Mouse (Mus musculus) spleen, adult 2 months (tissue): Measurements from ENCODE around the gene Zfp423. TPM values are rescaled to one million over a fixed set of nuclear protein-coding genes. Genes with fewer than 3 reads are reported as not detected.

Experiments used
- DNase-seq, 2 experiments: peaks; one replicate each; pipeline versions ENCODE4 v3.0.0 to v3.0.0-alpha.2; 2012 to 2021; ENCODE audit warnings: low spot score in 2 of 2, low read depth in 1 of 2
- H3K27ac ChIP-seq: fragments of 200-500 bp; 2 replicates; pipeline ENCODE4 v1.5.1; 2012; ENCODE audit warnings: low read length, inconsistent platforms; ENCODE audit not compliant: insufficient read depth
- H3K27me3 ChIP-seq: fragments of 200-500 bp; 2 replicates; pipeline ENCODE4 v1.6.1; 2012; ENCODE audit warnings: mild to moderate bottlenecking, moderate library complexity, low read length, inconsistent platforms; ENCODE audit not compliant: control insufficient read depth, insufficient read depth
- H3K36me3 ChIP-seq: fragments of 200-500 bp; 2 replicates; pipeline ENCODE4 v1.6.1; 2012; ENCODE audit warnings: mild to moderate bottlenecking, low read length, inconsistent platforms; ENCODE audit not compliant: control insufficient read depth, insufficient read depth
- H3K4me1 ChIP-seq: fragments of 200-500 bp; 2 replicates; pipeline ENCODE4 v1.6.1; 2011; ENCODE audit warnings: inconsistent platforms; ENCODE audit not compliant: control insufficient read depth, insufficient read depth, insufficient read length
- H3K4me3 ChIP-seq: fragments of 200-500 bp; 2 replicates; pipeline ENCODE4 v1.5.1; 2011; ENCODE audit warnings: mild to moderate bottlenecking, inconsistent platforms; ENCODE audit not compliant: insufficient read depth, insufficient read length; ENCODE audit errors: extremely low read depth
- CTCF ChIP-seq: fragments of 200-500 bp; IDR thresholded peaks from 2 replicates; pipeline ENCODE4 v1.5.1; 2011; ENCODE audit warnings: mild to moderate bottlenecking, inconsistent platforms; ENCODE audit not compliant: insufficient read depth, insufficient read length, insufficient replicate concordance; ENCODE audit errors: extremely low read depth
- POLR2A ChIP-seq: fragments of 200-500 bp; IDR thresholded peaks from 2 replicates; pipeline ENCODE4 v1.6.1; 2011; ENCODE audit warnings: low read depth, low read length, inconsistent platforms
- WGBS: fragments of 180-500 bp; shearing (Covaris S2); methylation state at CpG from one replicate; pipeline ENCODE4 v1.1.7; 2018; 5-methylcytosine and 5-hydroxymethylcytosine counted together
- polyA plus RNA-seq: library from polyadenylated mRNA; depleted of rRNA; stranded (reverse); fragments of >200 nt; gene quantifications from 2 replicates; pipeline ENCODE4 v1.2.3, GENCODE M21; 2012

Zfp423 gene
- polyA plus RNA-seq, 1 experiment: 4.6 TPM

- TF ChIP-seq POLR2A (no peak), CTCF (no peak)
- H3K4me3 ChIP-seq: no peak overlapping the region
- H3K36me3 ChIP-seq: no peaks in the 10 kb centered on the region
- H3K27ac ChIP-seq: no peak overlapping the region
- DNase-seq: no peak
- WGBS: 91% methylated on average over 5 of the region's 5 CpGs
- H3K4me1 ChIP-seq: no peaks in the 10 kb centered on the region
- no peaks in the 10 kb centered on the region for H3K27me3 ChIP-seq
Measured at GRCm38 (mm10) chr8:87717445-87717844, 241.9 kb downstream of the Zfp423 start.

- Histone ChIP-seq H3K4me3 (no peak overlapping the region), H3K36me3 (no peaks in the 10 kb centered on the region), H3K4me1 (no peaks in the 10 kb centered on the region), H3K27ac (no peak overlapping the region), H3K27me3 (no peaks in the 10 kb centered on the region)
- DNase-seq: no peak
- no peak for TF ChIP-seq POLR2A
- no peak for TF ChIP-seq CTCF
- 42% methylated on average over 9 of the region's 9 CpGs for WGBS
Measured at GRCm38 (mm10) chr8:87716726-87717248, 242.6 kb downstream of the Zfp423 start.

- peak; percentile 11 to 63 for DNase-seq
- TF ChIP-seq POLR2A (no peak), CTCF (peak; percentile 57; the same call in 1 of the 2 replicates)
- no peak overlapping the region for H3K4me3 ChIP-seq
- no peaks in the 10 kb centered on the region for H3K4me1 ChIP-seq
- H3K27ac ChIP-seq: no peak overlapping the region
- no peaks in the 10 kb centered on the region for H3K27me3 ChIP-seq
- WGBS: 72% methylated on average over 24 of the region's 24 CpGs
- no peaks in the 10 kb centered on the region for H3K36me3 ChIP-seq
Measured at GRCm38 (mm10) chr8:87715731-87716682, 243.4 kb downstream of the Zfp423 start.

DNA sequence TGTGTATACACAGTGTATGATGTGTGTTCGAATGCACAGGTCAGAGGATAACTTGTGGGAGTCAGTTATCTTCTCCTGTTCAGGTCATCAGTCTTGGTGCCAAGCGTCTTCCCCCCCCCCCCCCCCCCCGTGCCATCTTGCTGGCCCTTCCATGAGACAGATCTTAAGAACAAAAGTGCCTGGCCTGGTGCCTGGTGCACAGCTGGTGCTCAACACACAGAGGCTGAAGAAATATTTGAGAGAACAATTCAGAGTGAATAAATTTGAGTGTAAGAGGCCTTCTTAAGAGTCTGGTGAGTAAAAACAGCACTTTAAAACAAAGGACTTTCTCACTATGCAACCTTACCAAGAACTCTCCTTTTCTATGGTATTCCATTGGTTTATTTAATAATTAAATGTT lies 245.4 kb downstream of the Zfp423 start:
- Histone ChIP-seq H3K27ac (no peak overlapping the region), H3K4me3 (no peak overlapping the region), H3K4me1 (peaks cover 3% of the 10 kb centered on the region; the same call in 1 of the 2 replicates), H3K36me3 (no peaks in the 10 kb centered on the region), H3K27me3 (no peaks in the 10 kb centered on the region)
- no peak for DNase-seq
- TF ChIP-seq CTCF (no peak), POLR2A (no peak)
- 71% methylated on average over 3 of the region's 3 CpGs for WGBS

GRCm38 (mm10) chr8:87711955-87712354 lies 247.4 kb downstream of the Zfp423 start:
- WGBS: 75% methylated on average over 6 of the region's 6 CpGs
- H3K36me3 ChIP-seq: no peaks in the 10 kb centered on the region
- TF ChIP-seq POLR2A (no peak), CTCF (no peak)
- peaks cover 13% of the 10 kb centered on the region; the same call in 1 of the 2 replicates for H3K4me1 ChIP-seq
- no peak for DNase-seq
- H3K27ac ChIP-seq: no peak overlapping the region
- H3K4me3 ChIP-seq: no peak overlapping the region
- H3K27me3 ChIP-seq: no peaks in the 10 kb centered on the region

- Histone ChIP-seq H3K4me1 (peaks cover 13% of the 10 kb centered on the region; the same call in 1 of the 2 replicates), H3K27ac (peak overlapping the region; percentile 80), H3K36me3 (no peaks in the 10 kb centered on the region), H3K4me3 (peak overlapping the region; percentile 29; the same call in 1 of the 2 replicates), H3K27me3 (no peaks in the 10 kb centered on the region)
- no peak for TF ChIP-seq CTCF
- TF ChIP-seq POLR2A: no peak
- WGBS: 8% methylated on average over 11 of the region's 11 CpGs
- DNase-seq: peak; percentile 51 to 64
Measured at GRCm38 (mm10) chr8:87708127-87708637, 251.2 kb downstream of the Zfp423 start.

DNA sequence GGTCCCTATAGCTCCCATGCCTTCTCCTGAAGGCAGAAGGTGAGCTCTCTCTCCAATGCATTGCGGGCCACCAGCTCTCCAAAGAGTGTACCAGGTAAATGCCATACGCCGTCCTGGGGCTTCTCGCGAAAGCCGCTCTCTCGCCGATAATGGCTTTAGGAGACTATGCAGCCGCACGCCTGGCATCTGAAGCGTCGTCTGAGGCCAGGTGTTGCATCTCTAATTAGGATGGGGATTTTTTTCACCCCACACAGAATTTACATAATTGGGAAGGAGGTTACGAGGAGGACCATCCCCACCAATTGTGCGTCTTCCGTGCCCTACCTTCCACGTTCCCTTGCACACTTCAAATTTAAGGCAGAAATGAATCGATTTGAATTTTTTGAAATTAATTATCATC lies 252.2 kb downstream of the Zfp423 start:
- no peaks in the 10 kb centered on the region for H3K27me3 ChIP-seq
- no peaks in the 10 kb centered on the region for H3K36me3 ChIP-seq
- no peak overlapping the region for H3K27ac ChIP-seq
- H3K4me3 ChIP-seq: no peak overlapping the region
- peak in 1 of 2 experiments; percentile 13 for DNase-seq
- WGBS: 72% methylated on average over 17 of the region's 17 CpGs
- H3K4me1 ChIP-seq: peaks cover 13% of the 10 kb centered on the region; the same call in 1 of the 2 replicates
- no peak for TF ChIP-seq POLR2A
- no peak for TF ChIP-seq CTCF
